Mouse (Mus musculus): ENCODE measurements around the gene Zfp704. TPM values are rescaled to one million over a fixed set of nuclear protein-coding genes. Genes with fewer than 3 reads are reported as not detected.

Gene Zfp704
- 2.4 and 3.3 TPM in 2 replicates for polyA plus RNA-seq (2015; fragmentation: Nextera tagmentation; extraction: Ambion mirVana)

GRCm38 (mm10) chr3:9609581-9610341 is at the start of gene Zfp704:
Gene Zfp704 (minus strand): TSS chr3:9610085.

All from spleen, postnatal 0 days (tissue).